Mouse (Mus musculus) MEL (cell line): Measurements from ENCODE around the gene 6030458C11Rik. TPM values are rescaled to one million over a fixed set of nuclear protein-coding genes. Genes with fewer than 3 reads are reported as not detected.

Source experiments
- DNase-seq: peaks from one replicate; pipeline ENCODE4 v3.0.0; 2011; ENCODE audit warnings: low read depth, low spot score
- H3K27ac ChIP-seq: 2 replicates; pipeline ENCODE4 v1.5.1; 2012; ENCODE audit warnings: low read depth, mild to moderate bottlenecking, control low read depth, low read length, moderate library complexity; ENCODE audit not compliant: control insufficient read depth
- H3K27me3 ChIP-seq, 2 experiments: fragments of 150-350 bp in 1 of 2; sonication (generic) in 1 of 2; 2 replicates each; pipeline ENCODE4 v1.6.1; 2012; ENCODE audit warnings: low read length in 2 of 2, mild to moderate bottlenecking in 2 of 2, improper control_type of control experiment in 1 of 2, moderate library complexity in 1 of 2; ENCODE audit not compliant: insufficient read depth in 2 of 2, control insufficient read depth in 1 of 2
- H3K36me3 ChIP-seq, 2 experiments: 2 replicates each; pipeline ENCODE4 v1.6.1; 2012 to 2014; ENCODE audit warnings: low read length in 2 of 2, improper control_type of control experiment in 1 of 2, inconsistent platforms in 1 of 2, mild to moderate bottlenecking in 1 of 2; ENCODE audit not compliant: insufficient read depth in 2 of 2, control insufficient read depth in 1 of 2
- H3K4me1 ChIP-seq, 2 experiments: fragments of 150-350 bp in 1 of 2; sonication (generic) in 1 of 2; 2 replicates each; pipeline ENCODE4 v1.6.1; 2012; ENCODE audit warnings: low read length in 2 of 2, improper control_type of control experiment in 1 of 2, mild to moderate bottlenecking in 1 of 2; ENCODE audit not compliant: insufficient read depth in 2 of 2, control insufficient read depth in 1 of 2
- H3K4me3 ChIP-seq, 2 experiments: fragments of 150-350 bp in 1 of 2; sonication (generic) in 1 of 2; 2 replicates each; pipeline ENCODE4 v1.5.1; 2012; ENCODE audit warnings: low read depth in 2 of 2, low read length in 2 of 2, mild to moderate bottlenecking in 2 of 2, moderate library complexity in 2 of 2, control low read depth in 1 of 2, improper control_type of control experiment in 1 of 2; ENCODE audit not compliant: control insufficient read depth in 1 of 2, insufficient read depth in 1 of 2
- H3K79me2 ChIP-seq: 2 replicates; pipeline ENCODE4 v1.6.1; 2012; ENCODE audit warnings: mild to moderate bottlenecking, low read length, moderate library complexity; ENCODE audit not compliant: control insufficient read depth, poor library complexity, insufficient read depth
- H3K9ac ChIP-seq: 2 replicates; pipeline ENCODE4 v1.6.1; 2012; ENCODE audit warnings: low read depth, mild to moderate bottlenecking, control low read depth, low read length, moderate library complexity; ENCODE audit not compliant: control insufficient read depth, poor library complexity, severe bottlenecking
- H3K9me3 ChIP-seq: fragments of 150-350 bp; sonication (generic); replicated peaks from 2 replicates; pipeline ENCODE4 v1.6.1; 2012; ENCODE audit warnings: mild to moderate bottlenecking, low read length, improper control_type of control experiment, moderate library complexity; ENCODE audit not compliant: insufficient read depth
- CHD1 ChIP-seq: IDR thresholded peaks from 2 replicates; pipeline ENCODE4 v1.6.1; 2012; ENCODE audit warnings: low read depth, mild to moderate bottlenecking, inconsistent platforms, low read length, improper control_type of control experiment
- E2F4 ChIP-seq: IDR thresholded peaks from 2 replicates; pipeline ENCODE4 v1.6.1; 2011; ENCODE audit warnings: low read depth, low read length, improper control_type of control experiment, borderline replicate concordance
- ELF1 ChIP-seq: IDR thresholded peaks from 2 replicates; pipeline ENCODE4 v1.6.1; 2014; ENCODE audit warnings: low read depth, mild to moderate bottlenecking, inconsistent platforms, low read length, improper control_type of control experiment, moderate library complexity
- GABPA ChIP-seq: IDR thresholded peaks from 2 replicates; pipeline ENCODE4 v1.6.1; 2012; ENCODE audit warnings: low read depth, mild to moderate bottlenecking, inconsistent platforms, low read length, improper control_type of control experiment, moderate library complexity
- GATA1 ChIP-seq: IDR thresholded peaks from 2 replicates; pipeline ENCODE4 v1.6.1; 2011; ENCODE audit warnings: low read depth, low read length, improper control_type of control experiment
- MAFK ChIP-seq: IDR thresholded peaks from 2 replicates; pipeline ENCODE4 v1.6.1; 2011; ENCODE audit warnings: low read depth, mild to moderate bottlenecking, low read length, improper control_type of control experiment, borderline replicate concordance
- MAX ChIP-seq: IDR thresholded peaks from 2 replicates; pipeline ENCODE4 v1.6.1; 2011; ENCODE audit warnings: low read length, improper control_type of control experiment
- MXI1 ChIP-seq: IDR thresholded peaks from 2 replicates; pipeline ENCODE4 v1.6.1; 2011; ENCODE audit warnings: mild to moderate bottlenecking, low read depth, low read length, improper control_type of control experiment
- NRF1 ChIP-seq: IDR thresholded peaks from 2 replicates; pipeline ENCODE4 v1.6.1; 2014; ENCODE audit warnings: low read depth, mild to moderate bottlenecking, inconsistent platforms, low read length, improper control_type of control experiment, moderate library complexity; ENCODE audit not compliant: poor library complexity, insufficient read depth, severe bottlenecking
- RAD21 ChIP-seq: IDR thresholded peaks from 2 replicates; pipeline ENCODE4 v1.6.1; 2011; ENCODE audit warnings: mild to moderate bottlenecking, low read depth, low read length, improper control_type of control experiment
- RCOR1 ChIP-seq: IDR thresholded peaks from 2 replicates; pipeline ENCODE4 v1.6.1; 2012; ENCODE audit warnings: low read depth, mild to moderate bottlenecking, inconsistent platforms, low read length, improper control_type of control experiment
- UBTF ChIP-seq: IDR thresholded peaks from 2 replicates; pipeline ENCODE4 v1.6.1; 2012; ENCODE audit warnings: low read depth, mild to moderate bottlenecking, inconsistent platforms, low read length, improper control_type of control experiment, moderate library complexity, borderline replicate concordance; ENCODE audit not compliant: insufficient read depth
- polyA plus RNA-seq, 2 experiments: library from polyadenylated mRNA; stranded (reverse) in 1 of 2; unstranded in 1 of 2; fragments of >175 nt in 1 of 2; fragments of >200 nt in 1 of 2; gene quantifications; 2 replicates each; pipeline versions ENCODE4 v1.2.1 to v1.2.4; 2012; ENCODE audit warnings: low replicate concordance in 2 of 2, low read depth in 1 of 2; ENCODE audit not compliant: insufficient read length in 2 of 2, insufficient read depth in 1 of 2, missing spikeins in 1 of 2
- total RNA-seq: library from RNA; depleted of rRNA; stranded (reverse); fragments of 300-350 nt; gene quantifications from 2 replicates; pipeline ENCODE4 v1.2.3, GENCODE M21; 2012

The 6030458C11Rik gene
- total and polyA plus RNA-seq, 3 experiments = 21.9 to 25.7 TPM; not detected in 1

DNA sequence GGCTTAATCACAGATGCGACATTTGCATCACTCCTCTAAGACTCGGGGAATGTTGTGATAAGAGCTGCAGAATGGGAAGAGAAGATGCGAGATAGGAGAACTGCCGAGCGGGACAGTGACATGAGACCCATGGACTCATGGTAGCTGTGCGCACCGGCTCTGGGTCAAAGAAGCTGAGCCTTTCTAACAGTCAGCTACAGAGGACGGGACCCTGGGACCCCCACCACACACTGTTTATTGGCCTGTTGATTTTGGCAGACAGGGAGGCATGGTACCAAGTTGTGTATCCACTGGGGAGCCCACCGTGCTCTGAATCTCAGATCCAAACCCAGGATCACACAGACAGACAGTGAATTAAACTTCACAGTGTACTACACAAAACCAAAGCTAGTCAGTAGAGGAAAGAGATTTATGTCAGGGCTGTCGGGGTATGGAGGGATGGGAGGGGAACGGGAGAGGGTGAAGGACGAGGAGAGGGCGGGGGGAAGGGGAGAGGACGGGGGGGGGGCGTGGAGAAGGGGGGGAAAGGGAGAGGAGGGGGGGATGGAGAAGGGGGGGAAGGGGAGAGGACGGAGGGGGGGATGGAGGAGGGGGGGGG, 42.6 kb downstream of the 6030458C11Rik start:
- Histone ChIP-seq H3K9ac (no peak overlapping the region), H3K27me3 (peaks cover 7 to 9% of the 10 kb centered on the region in 2 experiments), H3K9me3 (no peaks in the 10 kb centered on the region), H3K79me2 (no peaks in the 10 kb centered on the region), H3K27ac (no peak overlapping the region), H3K4me1 (no peaks in the 10 kb centered on the region; a peak in 1 of 4 replicates), H3K4me3 (no peak overlapping the region), H3K36me3 (no peaks in the 10 kb centered on the region)
- DNase-seq = no peak
- no peak for TF ChIP-seq NRF1

DNA sequence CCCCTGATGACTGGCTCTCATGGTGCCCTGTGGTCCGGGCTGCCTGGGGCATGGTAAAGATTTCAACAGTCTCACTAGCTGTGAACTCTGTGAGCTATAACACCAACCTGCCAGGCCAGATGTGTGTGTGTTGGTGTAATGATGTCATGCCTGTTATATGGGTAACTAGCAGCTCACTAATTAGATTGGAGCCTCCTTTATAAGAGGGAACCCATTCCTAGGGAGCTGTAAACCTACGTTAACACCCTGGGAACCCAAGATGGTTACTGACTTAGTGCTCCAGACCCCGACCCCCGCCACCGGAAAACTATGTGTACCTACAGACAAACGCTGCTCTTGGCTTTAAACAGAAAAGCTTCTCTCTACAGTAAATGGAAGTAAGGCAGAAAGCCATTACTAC, 43.2 kb downstream of the 6030458C11Rik start:
- Histone ChIP-seq H3K36me3 (no peaks in the 10 kb centered on the region), H3K79me2 (no peaks in the 10 kb centered on the region), H3K4me1 (no peaks in the 10 kb centered on the region; a peak in 1 of 4 replicates), H3K9ac (no peak overlapping the region), H3K4me3 (no peak overlapping the region), H3K9me3 (no peaks in the 10 kb centered on the region), H3K27ac (no peak overlapping the region), H3K27me3 (peaks cover 7 to 9% of the 10 kb centered on the region in 2 experiments)
- no peak for TF ChIP-seq MAX
- no peak for TF ChIP-seq NRF1
- no peak for TF ChIP-seq ELF1
- TF ChIP-seq E2F4 = no peak
- TF ChIP-seq GABPA = no peak
- TF ChIP-seq MXI1 = no peak
- TF ChIP-seq RAD21 = no peak
- no peak for TF ChIP-seq CHD1
- DNase-seq = no peak

DNA sequence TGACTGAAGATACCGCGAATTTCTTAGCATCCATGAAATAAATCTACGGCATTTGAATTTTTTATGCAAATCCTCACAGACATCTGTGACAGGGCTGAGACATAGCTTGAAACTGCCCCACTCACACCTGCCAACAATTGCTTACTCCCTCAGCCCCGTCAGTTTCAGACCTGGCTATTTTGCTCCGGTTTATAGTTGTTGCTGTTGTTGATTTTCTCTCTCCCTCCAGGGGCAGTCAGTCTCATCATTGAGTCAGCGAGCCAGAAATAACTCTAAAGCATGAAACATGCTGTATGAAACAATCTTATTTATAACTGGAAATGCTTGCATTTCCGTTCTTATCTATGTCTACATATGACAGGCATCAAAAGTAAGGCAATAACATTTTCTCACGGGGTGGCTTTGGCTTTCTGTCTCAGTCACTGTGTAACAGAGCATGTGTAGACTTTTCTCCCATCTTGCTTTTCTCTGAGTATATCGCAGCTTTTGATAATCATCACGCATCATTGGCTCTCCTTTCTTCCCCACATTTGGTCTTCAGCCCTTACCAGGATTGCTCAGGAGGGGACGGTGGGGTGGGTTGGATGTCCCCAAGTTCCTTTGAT, 50.2 kb downstream of the 6030458C11Rik start:
- Histone ChIP-seq H3K27me3 (no peaks in the 10 kb centered on the region), H3K36me3 (peaks cover 0 to 13% of the 10 kb centered on the region in 2 experiments; a peak in 2 of 4 replicates), H3K9me3 (no peaks in the 10 kb centered on the region), H3K9ac (no peak overlapping the region), H3K79me2 (no peaks in the 10 kb centered on the region), H3K4me3 (no peak overlapping the region), H3K4me1 (peaks cover 6 to 7% of the 10 kb centered on the region in 2 experiments; a peak in 3 of 4 replicates), H3K27ac (peak overlapping the region; percentile 3; the same call in 1 of the 2 replicates)
- TF ChIP-seq E2F4 = no peak
- TF ChIP-seq CHD1 = no peak
- 0 out of 2 replicates have a peak, but pooled peaks have one; percentile 52 for TF ChIP-seq UBTF
- TF ChIP-seq MAFK = no peak
- TF ChIP-seq GATA1 = peak; percentile 38; the same call in 1 of the 2 replicates
- TF ChIP-seq RCOR1 = 0 out of 2 replicates have a peak, but pooled peaks have one; percentile 10
- peak; percentile 47 for DNase-seq
